Mouse (Mus musculus) C2C12 (cell line): ENCODE results near the gene Babam2. TPM values are rescaled to one million over a fixed set of nuclear protein-coding genes. Genes with fewer than 3 reads are reported as not detected.

Source experiments
- H3K27me3 ChIP-seq: one replicate; pipeline ENCODE4 v1.6.1; 2011; ENCODE audit not compliant: control insufficient read depth, insufficient read depth, insufficient read length
- H3K36me3 ChIP-seq: one replicate; pipeline ENCODE4 v1.6.1; 2011; ENCODE audit not compliant: control insufficient read depth, insufficient read depth
- H3K4me3 ChIP-seq: one replicate; pipeline ENCODE4 v1.5.1; 2011; ENCODE audit warnings: mild to moderate bottlenecking, control low read depth; ENCODE audit not compliant: poor library complexity, insufficient read depth, severe bottlenecking
- H3K79me2 ChIP-seq: one replicate; pipeline ENCODE4 v1.6.1; 2011; ENCODE audit not compliant: control insufficient read depth, insufficient read depth
- H3K79me3 ChIP-seq: one replicate; pipeline ENCODE4 v1.6.1; 2011; ENCODE audit warnings: low read depth, control low read depth
- H3ac ChIP-seq: one replicate; pipeline ENCODE3; 2011; ENCODE audit warnings: low read depth; ENCODE audit not compliant: control insufficient read depth, insufficient read length
- CEBPB ChIP-seq: IDR thresholded peaks from one replicate; pipeline ENCODE4 v1.6.1; 2011; ENCODE audit warnings: low read depth, mild to moderate bottlenecking, control low read depth, moderate library complexity
- CTCF ChIP-seq: IDR thresholded peaks from one replicate; pipeline ENCODE4 v1.5.1; 2011; ENCODE audit not compliant: control insufficient read depth, insufficient read depth, insufficient read length
- FOSL1 ChIP-seq: IDR thresholded peaks from one replicate; pipeline ENCODE4 v1.8.0; 2011; ENCODE audit warnings: mild to moderate bottlenecking, low read length; ENCODE audit not compliant: poor library complexity, insufficient read depth, severe bottlenecking
- MAX ChIP-seq: IDR thresholded peaks from one replicate; pipeline ENCODE4 v1.6.1; 2011; ENCODE audit warnings: mild to moderate bottlenecking, control low read depth
- MYOD1 ChIP-seq: IDR thresholded peaks from one replicate; pipeline ENCODE4 v1.6.1; 2011; ENCODE audit warnings: low read depth; ENCODE audit not compliant: control insufficient read depth, insufficient read length
- MYOG ChIP-seq: IDR thresholded peaks from one replicate; pipeline ENCODE4 v1.6.1; 2011; ENCODE audit not compliant: control insufficient read depth, insufficient read length; ENCODE audit errors: extremely low read depth
- USF1 ChIP-seq: IDR thresholded peaks from one replicate; pipeline ENCODE4 v1.6.1; 2011; ENCODE audit warnings: low read depth, mild to moderate bottlenecking, control low read depth, moderate library complexity
- polyA plus RNA-seq: library from polyadenylated mRNA; unstranded; fragments of >200 nt; fragmentation: generic; extraction: Trizol; gene quantifications from one replicate; pipeline ENCODE4 v1.2.1, GENCODE M21; 2012; ENCODE audit warnings: missing spikeins

Gene Babam2
- polyA plus RNA-seq, 1 experiment, result 36.0 TPM

- H3K36me3 ChIP-seq, result no peaks in the 10 kb centered on the region
- no peaks in the 10 kb centered on the region for H3K27me3 ChIP-seq
- no peaks in the 10 kb centered on the region for H3K79me3 ChIP-seq
- no peak for TF ChIP-seq CTCF
- TF ChIP-seq MYOD1, result no peak
- TF ChIP-seq FOSL1, result no peak
- no peak for TF ChIP-seq MAX
- TF ChIP-seq USF1, result no peak
- TF ChIP-seq MYOG, result no peak
- no peak for TF ChIP-seq CEBPB
- H3K79me2 ChIP-seq, result no peaks in the 10 kb centered on the region
- H3ac ChIP-seq, result no peak overlapping the region
- H3K4me3 ChIP-seq, result no peak overlapping the region
Measured at GRCm38 (mm10) chr5:32110651-32111050, 413.2 kb downstream of the Babam2 start.

DNA sequence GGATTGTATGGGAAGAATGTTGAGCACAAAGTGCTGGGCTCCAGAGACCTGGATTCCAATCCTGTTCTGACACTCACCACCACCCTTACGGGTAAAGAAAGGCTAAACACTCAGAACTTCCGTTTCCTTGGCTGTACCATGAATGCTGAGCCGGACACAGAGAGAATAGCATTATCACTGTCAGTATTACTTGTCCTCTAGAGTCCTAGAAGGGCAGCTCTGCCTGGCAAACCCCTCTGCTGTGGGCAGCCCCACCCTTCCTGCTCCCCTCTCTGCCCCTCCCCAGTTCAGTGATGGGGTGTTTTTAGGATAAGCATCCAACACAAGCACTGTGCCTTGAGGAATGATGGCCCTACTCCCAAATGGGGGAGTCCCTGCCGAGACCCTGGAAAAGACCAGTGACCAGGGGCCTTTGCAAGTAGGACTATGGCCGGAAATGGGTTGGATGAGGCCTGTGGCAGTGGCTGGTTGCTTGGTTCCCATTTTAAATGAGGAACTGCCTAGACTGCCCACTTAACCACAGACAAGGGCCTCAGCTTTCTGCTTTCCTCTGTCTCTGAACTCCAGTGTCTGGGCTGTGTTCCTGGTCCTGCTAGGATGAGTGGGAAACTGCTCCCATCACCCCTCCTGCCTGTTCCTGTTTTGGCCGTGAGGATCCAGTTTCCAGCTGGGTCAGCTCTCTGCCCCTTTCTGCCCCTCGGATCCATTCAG lies 414.9 kb downstream of the Babam2 start:
- H3K4me3 ChIP-seq, result no peak overlapping the region
- H3ac ChIP-seq, result no peak overlapping the region
- TF ChIP-seq USF1, result no peak
- TF ChIP-seq CEBPB, result no peak
- no peak for TF ChIP-seq CTCF
- TF ChIP-seq MAX, result no peak
- TF ChIP-seq MYOD1, result no peak
- no peak for TF ChIP-seq FOSL1
- TF ChIP-seq MYOG, result no peak
- H3K36me3 ChIP-seq, result no peaks in the 10 kb centered on the region
- H3K79me3 ChIP-seq, result no peaks in the 10 kb centered on the region
- no peaks in the 10 kb centered on the region for H3K27me3 ChIP-seq
- H3K79me2 ChIP-seq, result no peaks in the 10 kb centered on the region

DNA sequence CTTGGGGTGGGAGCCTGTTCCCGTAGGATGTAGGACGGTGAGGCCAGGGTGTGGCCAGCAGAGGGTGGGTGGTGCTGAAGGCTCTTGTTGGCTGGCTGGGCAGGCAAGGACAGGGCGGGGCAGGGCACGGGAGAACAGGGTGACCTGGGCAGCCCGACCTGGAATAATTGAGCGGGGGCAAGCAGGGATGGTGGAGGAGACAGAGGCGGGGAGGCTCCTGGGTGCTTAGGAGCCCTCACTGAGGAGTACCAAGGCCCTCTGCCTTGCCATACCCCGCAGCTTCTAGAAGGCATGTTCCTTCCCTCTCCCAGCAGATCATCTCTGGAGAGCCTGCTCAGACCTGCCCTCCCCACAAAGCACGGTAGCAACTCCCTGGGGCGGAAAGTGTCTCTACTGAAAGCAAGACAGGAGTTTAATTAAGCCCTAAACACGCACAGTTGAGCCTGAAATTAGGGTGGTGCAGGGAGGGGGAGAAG lies 423.5 kb downstream of the Babam2 start:
- Histone ChIP-seq H3K79me2 (no peaks in the 10 kb centered on the region), H3ac (no peak overlapping the region), H3K36me3 (no peaks in the 10 kb centered on the region), H3K4me3 (no peak overlapping the region), H3K27me3 (no peaks in the 10 kb centered on the region), H3K79me3 (no peaks in the 10 kb centered on the region)
- TF ChIP-seq USF1 (no peak), MYOG (no peak), MYOD1 (no peak), MAX (no peak), CEBPB (no peak), FOSL1 (no peak), CTCF (no peak)

GRCm38 (mm10) chr5:32121936-32122335 lies 424.5 kb downstream of the Babam2 start:
- no peaks in the 10 kb centered on the region for H3K27me3 ChIP-seq
- no peaks in the 10 kb centered on the region for H3K36me3 ChIP-seq
- H3K79me2 ChIP-seq, result no peaks in the 10 kb centered on the region
- no peak overlapping the region for H3ac ChIP-seq
- no peak overlapping the region for H3K4me3 ChIP-seq
- no peaks in the 10 kb centered on the region for H3K79me3 ChIP-seq
- TF ChIP-seq MAX, result no peak
- TF ChIP-seq USF1, result no peak
- no peak for TF ChIP-seq FOSL1
- no peak for TF ChIP-seq CTCF
- TF ChIP-seq MYOG, result no peak
- no peak for TF ChIP-seq CEBPB
- TF ChIP-seq MYOD1, result no peak

- H3K79me2 ChIP-seq, result no peaks in the 10 kb centered on the region
- H3K36me3 ChIP-seq, result no peaks in the 10 kb centered on the region
- no peaks in the 10 kb centered on the region for H3K79me3 ChIP-seq
- H3K4me3 ChIP-seq, result no peak overlapping the region
- no peak for TF ChIP-seq MYOG
- TF ChIP-seq FOSL1, result no peak
- no peak for TF ChIP-seq CEBPB
- no peak for TF ChIP-seq USF1
- no peak for TF ChIP-seq MYOD1
- no peak for TF ChIP-seq CTCF
- TF ChIP-seq MAX, result no peak
- no peak overlapping the region for H3ac ChIP-seq
- H3K27me3 ChIP-seq, result no peaks in the 10 kb centered on the region
Measured at GRCm38 (mm10) chr5:32122363-32122762, 424.9 kb downstream of the Babam2 start.
